Mouse (Mus musculus) CH12.LX (cell line): ENCODE data around the gene Timm13. TPM values are rescaled to one million over a fixed set of nuclear protein-coding genes. Genes with fewer than 3 reads are reported as not detected.

Experiments used
- DNase-seq: peaks from one replicate; pipeline ENCODE4 v3.0.0-alpha.2; 2013; ENCODE audit errors: extremely low read depth
- H3K27ac ChIP-seq: 2 replicates; pipeline ENCODE4 v1.5.1; 2012; ENCODE audit warnings: low read depth, mild to moderate bottlenecking, control low read depth, moderate library complexity; ENCODE audit not compliant: insufficient read depth
- H3K27me3 ChIP-seq: replicated peaks from 2 replicates; pipeline ENCODE3; 2012; ENCODE audit warnings: inconsistent platforms
- H3K36me3 ChIP-seq, 2 experiments: replicated peaks in 1 of 2; 2 replicates each; pipeline versions ENCODE3 to v1.6.1; 2012; ENCODE audit warnings: inconsistent platforms in 1 of 2, low read length in 1 of 2, mild to moderate bottlenecking in 1 of 2, mixed read lengths in 1 of 2, moderate library complexity in 1 of 2; ENCODE audit not compliant: control insufficient read depth in 1 of 2, insufficient read depth in 1 of 2
- H3K4me1 ChIP-seq, 2 experiments: 2 replicates each; pipeline ENCODE4 v1.6.1; 2012; ENCODE audit warnings: inconsistent platforms in 1 of 2, moderate library complexity in 1 of 2; ENCODE audit not compliant: insufficient read depth in 2 of 2, control insufficient read depth in 1 of 2
- H3K4me2 ChIP-seq: 2 replicates; pipeline ENCODE4 v1.6.1; 2012; ENCODE audit warnings: low read depth, mild to moderate bottlenecking, control low read depth; ENCODE audit not compliant: poor library complexity, insufficient read depth, severe bottlenecking
- H3K4me3 ChIP-seq, 3 experiments: fragments of 150-350 bp in 1 of 3; sonication (generic) in 1 of 3; replicated peaks in 1 of 3; 2 replicates each; pipeline versions ENCODE3 to v1.5.1; 2011 to 2012; ENCODE audit warnings: low read depth in 2 of 3, low read length in 2 of 3, mild to moderate bottlenecking in 2 of 3, moderate library complexity in 2 of 3, control low read depth in 1 of 3, improper control_type of control experiment in 1 of 3, inconsistent platforms in 1 of 3, mixed read lengths in 1 of 3; ENCODE audit not compliant: poor library complexity in 1 of 3
- H3K79me2 ChIP-seq: replicated peaks from 2 replicates; pipeline ENCODE4 v1.6.1; 2012; ENCODE audit warnings: mild to moderate bottlenecking, moderate library complexity; ENCODE audit not compliant: control insufficient read depth, poor library complexity, insufficient read depth, severe bottlenecking; ENCODE audit errors: extremely low read depth
- H3K9ac ChIP-seq: 2 replicates; pipeline ENCODE4 v1.6.1; 2012; ENCODE audit warnings: low read depth, mild to moderate bottlenecking, control low read depth, moderate library complexity; ENCODE audit not compliant: insufficient read depth
- H3K9me3 ChIP-seq: replicated peaks from 2 replicates; pipeline ENCODE3; 2012; ENCODE audit warnings: low read length, inconsistent platforms, mixed read lengths
- CHD2 ChIP-seq: IDR thresholded peaks from 2 replicates; pipeline ENCODE4 v1.6.1; 2011; ENCODE audit warnings: low read length, improper control_type of control experiment
- EP300 ChIP-seq: IDR thresholded peaks from 2 replicates; pipeline ENCODE4 v1.6.1; 2011; ENCODE audit warnings: low read length, improper control_type of control experiment
- ETS1 ChIP-seq: conservative IDR thresholded peaks from 2 replicates; pipeline ENCODE4 v1.6.1; 2012; ENCODE audit warnings: low read depth, mild to moderate bottlenecking, inconsistent platforms, low read length, improper control_type of control experiment, moderate library complexity
- GABPA ChIP-seq: IDR thresholded peaks from 2 replicates; pipeline ENCODE4 v1.6.1; 2012; ENCODE audit warnings: low read depth, low read length, improper control_type of control experiment, inconsistent platforms; ENCODE audit not compliant: insufficient replicate concordance
- HCFC1 ChIP-seq: IDR thresholded peaks from 2 replicates; pipeline ENCODE4 v1.6.1; 2012; ENCODE audit warnings: low read depth, mild to moderate bottlenecking, inconsistent platforms, low read length, improper control_type of control experiment
- JUND ChIP-seq: conservative IDR thresholded peaks from 2 replicates; pipeline ENCODE4 v1.6.1; 2011; ENCODE audit warnings: low read depth, low read length, improper control_type of control experiment
- KAT2A ChIP-seq: IDR thresholded peaks from 2 replicates; pipeline ENCODE4 v1.6.1; 2012; ENCODE audit warnings: low read length, improper control_type of control experiment, inconsistent platforms; ENCODE audit not compliant: insufficient replicate concordance
- MEF2A ChIP-seq: IDR thresholded peaks from 2 replicates; pipeline ENCODE4 v1.6.1; 2014; ENCODE audit warnings: low read depth, mild to moderate bottlenecking, inconsistent platforms, low read length, improper control_type of control experiment, borderline replicate concordance
- MYC ChIP-seq: IDR thresholded peaks from 2 replicates; pipeline ENCODE4 v1.6.1; 2011; ENCODE audit warnings: low read depth, mild to moderate bottlenecking, improper control_type of control experiment, low read length
- NELFE ChIP-seq: IDR thresholded peaks from 2 replicates; pipeline ENCODE4 v1.6.1; 2011; ENCODE audit warnings: low read depth, low read length, improper control_type of control experiment
- NRF1 ChIP-seq: IDR thresholded peaks from 2 replicates; pipeline ENCODE4 v1.6.1; 2014; ENCODE audit warnings: low read depth, mild to moderate bottlenecking, inconsistent platforms, low read length, improper control_type of control experiment, moderate library complexity
- RAD21 ChIP-seq: IDR thresholded peaks from 2 replicates; pipeline ENCODE4 v1.6.1; 2011; ENCODE audit warnings: low read depth, mild to moderate bottlenecking, low read length, improper control_type of control experiment, moderate library complexity
- RCOR1 ChIP-seq: conservative IDR thresholded peaks from 2 replicates; pipeline ENCODE4 v1.6.1; 2012; ENCODE audit warnings: low read depth, mild to moderate bottlenecking, inconsistent platforms, low read length, improper control_type of control experiment
- TCF12 ChIP-seq: IDR thresholded peaks from 2 replicates; pipeline ENCODE4 v1.6.1; 2014; ENCODE audit warnings: low read depth, mild to moderate bottlenecking, inconsistent platforms, low read length, improper control_type of control experiment
- USF1 ChIP-seq: IDR thresholded peaks from 2 replicates; pipeline ENCODE4 v1.6.1; 2014; ENCODE audit warnings: low read depth, mild to moderate bottlenecking, inconsistent platforms, low read length, improper control_type of control experiment
- USF2 ChIP-seq: conservative IDR thresholded peaks from 2 replicates; pipeline ENCODE4 v1.6.1; 2011; ENCODE audit warnings: low read depth, low read length, improper control_type of control experiment
- ZKSCAN1 ChIP-seq: IDR thresholded peaks from 2 replicates; pipeline ENCODE4 v1.6.1; 2012; ENCODE audit warnings: low read depth, inconsistent platforms, low read length, improper control_type of control experiment, borderline replicate concordance
- ZNF384 ChIP-seq: IDR thresholded peaks from 2 replicates; pipeline ENCODE4 v1.6.1; 2012; ENCODE audit warnings: low read depth, low read length, improper control_type of control experiment, inconsistent platforms
- dilution Hi-C: fragments of 300-500 bp; cut with MboI; formaldehyde crosslinking; loops from 2 replicates; pipeline ENCODE4 v1.14.3; 2020; ENCODE audit warnings: low sequenced_read_pairs; ENCODE audit not compliant: extremely low pct_unique_long_range_greater_than_20kb, extremely low pct_ligation_motif_present
- in situ Hi-C: fragments of 300-500 bp; cut with MboI; formaldehyde crosslinking; loops from 3 replicates; pipeline ENCODE4 v1.14.3; 2019; ENCODE audit warnings: low sequenced_read_pairs, low pct_ligation_motif_present, low pct_unique_long_range_greater_than_20kb, mixed read lengths
- polyA plus RNA-seq: library from polyadenylated mRNA; unstranded; fragments of >175 nt; gene quantifications from 2 replicates; pipeline ENCODE4 v1.2.1, GENCODE M21; 2012; ENCODE audit warnings: low read depth; ENCODE audit not compliant: insufficient read length
- total RNA-seq, 2 experiments: library from RNA; depleted of rRNA; stranded (reverse); fragments of 300-350 nt in 1 of 2; fragments of >200 nt in 1 of 2; gene quantifications; 2 replicates each; pipeline ENCODE4 v1.2.3; 2012 to 2014

The Timm13 gene
- total and polyA plus RNA-seq, 3 experiments: 137 to 292 (median 279) TPM

DNA sequence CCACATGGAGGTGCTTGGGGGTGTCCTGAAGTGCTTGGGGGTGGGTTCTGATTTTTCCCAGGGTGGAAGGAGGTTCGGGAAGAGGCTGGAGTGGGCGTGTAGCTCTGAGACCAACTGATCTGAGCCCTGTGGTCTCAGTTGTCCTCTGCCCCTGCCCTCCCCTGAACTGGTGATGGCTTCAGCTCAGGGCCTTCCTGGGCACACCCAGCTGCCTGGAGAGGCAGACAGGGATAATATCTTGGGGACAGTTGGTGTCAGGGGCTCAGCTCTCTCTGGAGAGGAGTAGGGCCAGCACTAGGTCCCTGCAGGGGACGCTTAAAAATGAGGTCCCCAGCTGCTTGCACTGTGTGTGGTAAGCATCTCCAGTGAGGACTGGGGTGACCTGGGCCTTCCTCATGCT lies 42.9 kb downstream of the Timm13 start:
- Histone ChIP-seq H3K27me3 (no peaks in the 10 kb centered on the region), H3K9me3 (no peaks in the 10 kb centered on the region), H3K4me1 (peaks cover 12 to 34% of the 10 kb centered on the region in 2 experiments), H3K79me2 (peaks cover 16% of the 10 kb centered on the region), H3K36me3 (peaks cover 25 to 54% of the 10 kb centered on the region in 2 experiments), H3K4me3 (no peak overlapping the region), H3K27ac (no peak overlapping the region)
- dilution Hi-C loops: no loop called here
- TF ChIP-seq NELFE (no peak), ZKSCAN1 (no peak), ETS1 (no peak), USF1 (no peak), KAT2A (no peak)
- TF ChIP-seq, all 38 proteins: peak for 0
- Histone ChIP-seq H3K9ac (no peak overlapping the region), H3K4me2 (no peak overlapping the region)
- DNase-seq: no peak
- in situ Hi-C loops: loop anchor here (5.0 kb wide), 1 partner anchor 36 kb away; no protein-coding TSS in a partner anchor

DNA sequence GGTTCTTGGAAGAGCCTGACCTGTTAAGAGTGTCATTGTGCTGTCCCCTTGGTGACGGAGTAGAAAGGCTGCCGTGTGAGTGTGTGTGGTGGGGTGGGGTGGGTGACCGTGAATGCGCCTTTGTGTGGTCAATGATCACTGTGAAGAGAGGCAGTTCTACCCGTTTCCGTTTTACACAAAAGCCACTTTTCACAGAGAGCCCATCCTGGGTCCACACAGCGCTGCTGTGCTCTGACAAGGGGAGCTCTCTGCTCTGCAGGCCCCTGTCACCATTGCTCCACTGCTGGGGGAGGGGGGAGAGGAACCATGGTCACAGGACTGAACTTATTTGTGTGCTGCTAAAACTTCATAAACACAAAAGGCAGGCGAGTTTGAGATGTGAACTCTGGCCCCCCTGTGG lies 43.4 kb downstream of the Timm13 start:
- Histone ChIP-seq H3K9me3 (no peaks in the 10 kb centered on the region), H3K36me3 (peaks cover 24 to 53% of the 10 kb centered on the region in 2 experiments), H3K4me1 (peaks cover 10 to 34% of the 10 kb centered on the region in 2 experiments), H3K27ac (no peak overlapping the region), H3K4me2 (no peak overlapping the region), H3K27me3 (no peaks in the 10 kb centered on the region), H3K79me2 (peaks cover 16% of the 10 kb centered on the region)
- no peak for DNase-seq
- TF ChIP-seq NRF1 (no peak), RCOR1 (no peak), ZNF384 (no peak), USF1 (no peak), HCFC1 (no peak), NELFE (no peak), MEF2A (no peak), GABPA (no peak), TCF12 (no peak), MYC (no peak), EP300 (no peak), CHD2 (no peak), USF2 (no peak), JUND (no peak), RAD21 (no peak)
- TF ChIP-seq, all 38 proteins: peak for 0
- H3K9ac ChIP-seq: no peak overlapping the region
- dilution Hi-C loops (no loop called here), in situ Hi-C loops (loop anchor here (5.0 kb wide), 1 partner anchor 35 kb away; no protein-coding TSS in a partner anchor)
- H3K4me3 ChIP-seq: no peak overlapping the region
